Mouse (Mus musculus): ENCODE results near the gene Msrb3. TPM values are rescaled to one million over a fixed set of nuclear protein-coding genes. Genes with fewer than 3 reads are reported as not detected.

Gene Msrb3
- polyA plus RNA-seq (2015; fragmentation: Nextera tagmentation; extraction: Ambion mirVana) = 1.2 and 1.4 TPM in 2 replicates

DNA sequence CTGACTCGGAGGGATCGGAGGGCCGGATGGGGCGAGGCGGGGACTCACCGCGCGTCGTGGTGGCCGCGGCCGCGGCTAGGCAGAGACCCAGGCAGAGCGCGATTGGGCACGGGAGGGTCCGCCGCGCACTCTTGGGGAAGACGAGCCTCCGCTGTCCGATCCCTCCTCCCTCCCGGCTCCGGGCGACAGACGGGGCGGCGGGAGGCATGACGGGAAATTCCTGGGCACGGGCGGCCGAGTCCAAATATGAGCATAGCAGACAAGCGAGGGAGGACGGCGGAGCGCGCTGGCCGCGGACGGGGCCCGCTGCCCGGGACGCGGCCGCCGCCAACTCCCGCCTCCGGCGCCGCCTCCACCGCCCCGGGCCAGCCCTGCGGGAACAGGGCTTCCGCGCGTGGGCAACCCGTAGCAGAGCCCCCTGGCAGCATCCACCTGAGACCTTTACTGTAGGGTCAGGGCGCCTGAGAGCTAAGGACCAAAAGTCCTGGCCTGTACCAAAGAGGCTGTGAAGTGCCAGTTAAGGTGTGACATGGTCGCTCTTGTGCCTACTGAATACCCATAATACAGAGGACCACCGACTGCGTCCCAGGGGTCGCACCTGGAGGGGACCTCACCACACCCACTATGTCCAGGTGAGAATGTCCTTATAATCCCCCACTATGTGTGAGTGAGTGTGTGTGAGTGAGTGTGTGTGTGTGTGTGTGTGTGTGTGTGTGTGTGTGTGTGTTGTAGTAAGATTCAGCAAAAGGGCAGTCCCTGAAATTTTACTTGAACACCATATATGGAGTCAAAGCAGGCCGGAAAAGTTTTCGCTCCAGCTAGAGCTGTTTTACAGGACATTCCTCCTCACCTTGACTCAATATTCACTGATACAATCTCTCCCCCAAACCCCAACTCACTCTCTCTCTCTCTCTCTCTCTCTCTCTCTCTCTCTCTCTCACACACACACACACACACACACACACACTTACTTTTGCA lies at the start of gene Msrb3:
Gene Msrb3, minus strand, starts transcription at position 317 of the 978 bp plus-strand sequence.
- ATAC-seq (ENCODE audit: low read depth) = peak; percentile 49
- Histone ChIP-seq H3K4me1 (ENCODE audit: control insufficient read depth, low read depth, low read length) (peaks cover 2% of the 10 kb centered on the region), H3K27me3 (ENCODE audit: control insufficient read depth, insufficient read depth, low read depth, low read length) (peaks cover 23% of the 10 kb centered on the region), H3K36me3 (ENCODE audit: control insufficient read depth, insufficient read depth) (no peaks in the 10 kb centered on the region), H3K4me2 (ENCODE audit: low read depth, low read length) (peak within 1 kb of the TSS; percentile 68), H3K27ac (ENCODE audit: low read length) (no peak within 1 kb of the TSS), H3K9me3 (replicated peaks; ENCODE audit: control insufficient read depth, low read length) (no peaks in the 10 kb centered on the region), H3K9ac (ENCODE audit: low read depth, low read length) (peak within 1 kb of the TSS; percentile 47), H3K4me3 (ENCODE audit: low read depth, low read length) (peak within 1 kb of the TSS; percentile 56)
- 4% methylated on average over 61 of the region's 64 CpGs for WGBS (ENCODE audit: insufficient replicate concordance)

DNA sequence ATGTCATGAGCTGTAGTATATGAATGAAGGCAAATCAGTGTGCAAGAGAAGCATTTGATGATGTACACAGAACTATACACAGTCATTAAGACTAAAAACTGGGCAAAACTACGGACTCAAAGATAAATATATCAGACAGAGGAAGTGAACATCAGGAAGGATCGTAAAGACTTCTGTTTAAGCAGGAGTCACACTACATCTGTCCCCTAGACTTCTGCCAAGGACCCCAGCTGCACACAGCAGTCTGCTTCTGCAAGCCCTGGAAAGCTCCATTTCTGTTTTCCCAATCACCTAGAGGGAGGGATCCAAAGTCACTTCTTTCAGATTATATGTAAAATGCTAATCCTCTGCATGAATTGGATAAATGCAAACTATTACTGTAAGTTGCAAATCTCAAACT lies 49.6 kb upstream of the Msrb3 start:
- Histone ChIP-seq H3K4me3 (ENCODE audit: low read depth, low read length) (no peak overlapping the region), H3K4me2 (ENCODE audit: low read depth, low read length) (no peak overlapping the region), H3K36me3 (ENCODE audit: control insufficient read depth, insufficient read depth) (no peaks in the 10 kb centered on the region), H3K9me3 (replicated peaks; ENCODE audit: control insufficient read depth, low read length) (no peaks in the 10 kb centered on the region), H3K4me1 (ENCODE audit: control insufficient read depth, low read depth, low read length) (peaks cover 8% of the 10 kb centered on the region), H3K27me3 (ENCODE audit: control insufficient read depth, insufficient read depth, low read depth, low read length) (no peaks in the 10 kb centered on the region), H3K9ac (ENCODE audit: low read depth, low read length) (no peak overlapping the region), H3K27ac (ENCODE audit: low read length) (no peak overlapping the region)
- WGBS (ENCODE audit: insufficient replicate concordance) = 29% methylated on average over 2 of the region's 2 CpGs
- ATAC-seq (ENCODE audit: low read depth) = no peak

DNA sequence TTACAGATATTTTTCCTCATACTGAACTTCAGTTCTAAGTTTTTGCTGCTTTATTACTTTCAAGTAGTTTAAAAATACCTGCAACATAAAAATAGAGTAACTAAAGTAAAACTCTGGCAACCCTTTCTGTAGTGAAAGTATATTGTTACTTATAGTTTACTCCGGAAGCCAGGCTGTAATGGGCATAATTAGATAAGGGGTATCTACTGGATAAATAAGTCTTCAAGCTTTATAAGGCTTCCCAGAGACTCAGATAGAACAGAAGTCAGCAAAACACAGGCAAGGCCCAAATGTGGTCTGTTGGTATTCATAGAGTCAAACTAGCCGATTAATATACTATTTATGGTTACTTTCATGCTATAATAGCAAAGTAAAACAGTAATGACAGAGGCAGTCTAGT lies 48.9 kb upstream of the Msrb3 start:
- no peaks in the 10 kb centered on the region for H3K27me3 ChIP-seq (ENCODE audit: control insufficient read depth, insufficient read depth, low read depth, low read length)
- no peak overlapping the region for H3K4me3 ChIP-seq (ENCODE audit: low read depth, low read length)
- no peaks in the 10 kb centered on the region for H3K36me3 ChIP-seq (ENCODE audit: control insufficient read depth, insufficient read depth)
- no peaks in the 10 kb centered on the region for H3K9me3 ChIP-seq (replicated peaks; ENCODE audit: control insufficient read depth, low read length)
- ATAC-seq (ENCODE audit: low read depth) = peak; percentile 63; the same call in 1 of the 2 replicates
- peaks cover 8% of the 10 kb centered on the region for H3K4me1 ChIP-seq (ENCODE audit: control insufficient read depth, low read depth, low read length)
- no peak overlapping the region for H3K9ac ChIP-seq (ENCODE audit: low read depth, low read length)
- H3K4me2 ChIP-seq (ENCODE audit: low read depth, low read length) = no peak overlapping the region
- 34% methylated on average over 2 of the region's 2 CpGs for WGBS (ENCODE audit: insufficient replicate concordance)
- H3K27ac ChIP-seq (ENCODE audit: low read length) = no peak overlapping the region

DNA sequence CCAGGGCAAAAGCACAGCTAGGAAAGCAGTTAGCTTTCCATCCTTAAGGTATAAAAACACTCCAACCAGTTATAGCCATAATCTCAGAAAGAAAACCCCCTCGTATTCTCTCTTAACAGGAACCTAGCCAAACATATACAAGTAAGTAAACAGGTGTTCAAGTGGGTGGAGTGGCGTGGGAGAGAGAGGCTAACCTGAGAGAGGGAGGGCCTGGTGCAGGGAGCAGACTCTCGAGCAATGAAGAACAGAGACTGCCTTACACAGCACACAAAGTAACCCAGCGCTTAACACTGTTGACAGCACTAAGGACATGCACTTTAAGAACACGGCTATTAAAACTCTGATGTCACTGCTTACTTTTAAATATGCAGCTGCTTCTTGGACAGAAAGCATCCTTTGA lies 47.9 kb upstream of the Msrb3 start:
- Histone ChIP-seq H3K36me3 (ENCODE audit: control insufficient read depth, insufficient read depth) (no peaks in the 10 kb centered on the region), H3K9me3 (replicated peaks; ENCODE audit: control insufficient read depth, low read length) (no peaks in the 10 kb centered on the region), H3K4me2 (ENCODE audit: low read depth, low read length) (no peak overlapping the region), H3K9ac (ENCODE audit: low read depth, low read length) (no peak overlapping the region), H3K27ac (ENCODE audit: low read length) (no peak overlapping the region), H3K4me3 (ENCODE audit: low read depth, low read length) (no peak overlapping the region), H3K4me1 (ENCODE audit: control insufficient read depth, low read depth, low read length) (peaks cover 5% of the 10 kb centered on the region), H3K27me3 (ENCODE audit: control insufficient read depth, insufficient read depth, low read depth, low read length) (no peaks in the 10 kb centered on the region)
- ATAC-seq (ENCODE audit: low read depth) = no peak
- 73% methylated on average over 5 of the region's 5 CpGs for WGBS (ENCODE audit: insufficient replicate concordance)

DNA sequence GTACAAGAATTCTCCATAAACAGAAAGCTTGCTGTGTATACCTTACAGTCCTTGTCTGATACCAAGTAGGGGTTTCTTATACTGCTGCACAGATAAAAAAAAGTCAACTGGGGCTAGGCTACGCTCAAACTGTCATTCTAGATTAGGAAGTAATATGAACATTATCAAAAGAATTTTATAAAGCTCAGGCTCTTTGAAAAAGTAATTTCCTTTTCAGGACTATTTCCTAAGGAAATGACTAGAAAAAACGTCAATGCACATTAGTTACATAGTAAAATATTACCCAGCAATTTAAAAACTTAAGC lies 40.0 kb upstream of the Msrb3 start:
- H3K9me3 ChIP-seq (replicated peaks; ENCODE audit: control insufficient read depth, low read length) = no peaks in the 10 kb centered on the region
- H3K4me3 ChIP-seq (ENCODE audit: low read depth, low read length) = no peak overlapping the region
- whole genome bisulfite sequencing (ENCODE audit: insufficient replicate concordance) = 50% methylated on average over 2 of the region's 2 CpGs
- no peaks in the 10 kb centered on the region for H3K4me1 ChIP-seq (ENCODE audit: control insufficient read depth, low read depth, low read length)
- no peaks in the 10 kb centered on the region for H3K27me3 ChIP-seq (ENCODE audit: control insufficient read depth, insufficient read depth, low read depth, low read length)
- H3K9ac ChIP-seq (ENCODE audit: low read depth, low read length) = no peak overlapping the region
- no peak overlapping the region for H3K27ac ChIP-seq (ENCODE audit: low read length)
- no peak for ATAC-seq (ENCODE audit: low read depth)
- no peaks in the 10 kb centered on the region for H3K36me3 ChIP-seq (ENCODE audit: control insufficient read depth, insufficient read depth)
- H3K4me2 ChIP-seq (ENCODE audit: low read depth, low read length) = no peak overlapping the region

DNA sequence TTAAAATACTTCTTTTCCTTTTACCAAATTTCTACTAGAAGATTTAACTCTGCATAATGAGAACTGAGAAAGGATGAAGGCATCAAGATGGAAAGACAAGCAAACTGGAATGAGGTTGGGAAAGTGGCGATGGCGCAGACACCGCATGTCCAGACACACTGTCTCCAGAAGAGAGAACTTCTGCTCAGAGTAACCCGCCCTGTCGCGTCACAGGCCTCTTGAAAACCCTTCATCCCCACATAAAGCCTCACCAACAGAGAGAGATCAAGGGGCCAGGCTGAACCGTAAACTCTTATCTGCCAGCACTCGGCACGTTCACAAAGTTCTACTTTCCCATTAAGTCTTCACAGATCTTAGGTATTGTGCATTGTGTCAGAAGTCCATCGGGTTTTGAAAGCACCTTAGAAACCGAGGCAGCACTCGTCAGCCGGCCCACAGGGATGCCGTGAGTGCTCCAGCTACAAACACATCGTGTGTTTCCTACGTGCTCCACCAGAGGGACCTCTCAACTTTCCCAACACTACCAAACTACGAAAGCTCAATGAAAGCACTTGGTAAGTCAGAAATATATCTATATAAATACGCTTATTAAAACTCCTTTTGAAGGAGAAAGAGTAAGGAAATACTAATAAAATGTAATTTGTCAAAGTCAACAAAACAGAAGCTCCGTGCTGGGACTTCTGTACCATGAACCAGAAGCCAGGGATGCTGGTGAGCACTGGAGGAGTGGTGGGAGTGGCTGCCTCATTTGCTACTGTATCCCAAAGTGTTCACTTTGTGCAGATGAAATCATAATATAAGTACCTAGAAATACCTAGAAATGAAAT lies 39.4 kb upstream of the Msrb3 start:
- Histone ChIP-seq H3K9me3 (replicated peaks; ENCODE audit: control insufficient read depth, low read length) (no peaks in the 10 kb centered on the region), H3K27ac (ENCODE audit: low read length) (no peak overlapping the region), H3K27me3 (ENCODE audit: control insufficient read depth, insufficient read depth, low read depth, low read length) (no peaks in the 10 kb centered on the region), H3K4me3 (ENCODE audit: low read depth, low read length) (no peak overlapping the region), H3K4me2 (ENCODE audit: low read depth, low read length) (no peak overlapping the region), H3K9ac (ENCODE audit: low read depth, low read length) (no peak overlapping the region), H3K36me3 (ENCODE audit: control insufficient read depth, insufficient read depth) (no peaks in the 10 kb centered on the region), H3K4me1 (ENCODE audit: control insufficient read depth, low read depth, low read length) (no peaks in the 10 kb centered on the region)
- 0 out of 2 replicates have a peak, but pooled peaks have one; percentile 19 for ATAC-seq (ENCODE audit: low read depth)
- WGBS (ENCODE audit: insufficient replicate concordance) = 54% methylated on average over 19 of the region's 19 CpGs

DNA sequence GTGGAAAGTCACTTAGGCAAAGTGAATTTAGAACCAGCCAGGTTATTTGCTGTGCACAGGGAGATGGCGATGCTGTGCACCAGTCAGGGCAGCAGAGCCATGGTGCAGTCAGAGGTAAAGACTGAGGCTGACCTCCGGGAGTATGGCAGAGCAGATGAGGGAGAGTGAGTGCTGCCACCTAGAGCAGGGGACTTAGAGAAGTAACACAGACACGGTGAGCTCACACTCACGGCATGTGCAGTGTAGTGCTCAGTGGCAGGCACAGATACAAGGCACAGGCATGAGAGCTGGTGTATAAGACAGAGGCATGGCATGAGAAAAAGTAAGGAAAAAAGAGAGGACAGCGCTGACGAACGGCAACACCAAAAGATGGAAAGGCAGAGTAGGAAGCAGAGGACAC lies 30.6 kb upstream of the Msrb3 start:
- Histone ChIP-seq H3K4me1 (ENCODE audit: control insufficient read depth, low read depth, low read length) (no peaks in the 10 kb centered on the region), H3K4me2 (ENCODE audit: low read depth, low read length) (no peak overlapping the region), H3K27ac (ENCODE audit: low read length) (no peak overlapping the region), H3K9ac (ENCODE audit: low read depth, low read length) (no peak overlapping the region), H3K36me3 (ENCODE audit: control insufficient read depth, insufficient read depth) (peaks cover 12% of the 10 kb centered on the region), H3K27me3 (ENCODE audit: control insufficient read depth, insufficient read depth, low read depth, low read length) (no peaks in the 10 kb centered on the region), H3K4me3 (ENCODE audit: low read depth, low read length) (no peak overlapping the region), H3K9me3 (replicated peaks; ENCODE audit: control insufficient read depth, low read length) (no peaks in the 10 kb centered on the region)
- no peak for ATAC-seq (ENCODE audit: low read depth)
- 75% methylated on average over 7 of the region's 7 CpGs for WGBS (ENCODE audit: insufficient replicate concordance)

DNA sequence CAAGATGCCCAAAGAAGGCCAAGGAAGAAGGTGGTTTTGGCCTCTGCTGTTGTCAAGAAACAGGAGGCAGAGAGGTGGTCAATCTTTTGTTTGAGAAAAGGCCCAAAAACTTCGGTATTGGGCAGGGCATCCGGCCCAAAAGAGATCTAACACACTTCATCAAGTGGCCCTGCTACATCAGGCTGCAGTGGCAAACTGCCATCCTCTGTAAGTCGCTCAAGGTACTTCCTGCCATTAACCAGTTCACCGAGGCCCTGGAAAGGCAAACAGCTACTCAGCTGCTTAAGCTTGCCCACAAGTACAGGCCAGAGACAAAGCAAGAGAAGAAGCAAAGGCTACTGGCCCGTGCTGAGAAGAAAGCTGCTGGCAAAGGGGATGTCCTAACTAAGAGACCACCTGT lies 29.3 kb upstream of the Msrb3 start:
- no peak overlapping the region for H3K4me3 ChIP-seq (ENCODE audit: low read depth, low read length)
- H3K4me1 ChIP-seq (ENCODE audit: control insufficient read depth, low read depth, low read length) = no peaks in the 10 kb centered on the region
- no peak for ATAC-seq (ENCODE audit: low read depth)
- H3K27ac ChIP-seq (ENCODE audit: low read length) = no peak overlapping the region
- H3K9ac ChIP-seq (ENCODE audit: low read depth, low read length) = no peak overlapping the region
- 69% methylated on average over 5 of the region's 5 CpGs for WGBS (ENCODE audit: insufficient replicate concordance)
- H3K36me3 ChIP-seq (ENCODE audit: control insufficient read depth, insufficient read depth) = peaks cover 12% of the 10 kb centered on the region
- no peaks in the 10 kb centered on the region for H3K27me3 ChIP-seq (ENCODE audit: control insufficient read depth, insufficient read depth, low read depth, low read length)
- H3K9me3 ChIP-seq (replicated peaks; ENCODE audit: control insufficient read depth, low read length) = no peaks in the 10 kb centered on the region
- H3K4me2 ChIP-seq (ENCODE audit: low read depth, low read length) = no peak overlapping the region

DNA sequence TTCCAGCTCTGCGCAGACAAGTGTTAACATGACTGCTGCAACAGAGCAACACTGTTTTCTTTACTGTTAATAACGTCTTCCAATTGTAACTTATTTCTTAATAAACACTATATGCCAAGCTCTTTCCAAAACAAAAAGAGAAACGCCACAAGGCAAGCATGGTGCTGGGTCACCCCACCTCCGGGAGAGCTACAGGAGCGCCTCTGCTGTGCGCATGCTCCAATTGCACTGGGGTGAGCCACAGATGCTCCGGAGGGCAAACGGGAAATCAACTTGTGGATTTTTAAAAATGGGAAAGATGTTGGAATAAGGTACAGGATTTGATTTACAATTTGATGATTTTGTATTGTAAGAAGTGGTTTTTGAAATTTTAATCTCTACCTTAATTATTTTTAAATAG lies 27.3 kb upstream of the Msrb3 start:
- Histone ChIP-seq H3K4me1 (ENCODE audit: control insufficient read depth, low read depth, low read length) (no peaks in the 10 kb centered on the region), H3K4me3 (ENCODE audit: low read depth, low read length) (no peak overlapping the region), H3K27me3 (ENCODE audit: control insufficient read depth, insufficient read depth, low read depth, low read length) (no peaks in the 10 kb centered on the region), H3K9ac (ENCODE audit: low read depth, low read length) (no peak overlapping the region), H3K36me3 (ENCODE audit: control insufficient read depth, insufficient read depth) (peaks cover 9% of the 10 kb centered on the region), H3K9me3 (replicated peaks; ENCODE audit: control insufficient read depth, low read length) (no peaks in the 10 kb centered on the region), H3K4me2 (ENCODE audit: low read depth, low read length) (no peak overlapping the region), H3K27ac (ENCODE audit: low read length) (no peak overlapping the region)
- ATAC-seq (ENCODE audit: low read depth) = no peak
- WGBS (ENCODE audit: insufficient replicate concordance) = 87% methylated on average over 8 of the region's 8 CpGs
